Mouse (Mus musculus) liver, adult 2 months (tissue): ENCODE data around the gene Fbxw7.

Source experiments
- CTCF ChIP-seq: fragments of 200-500 bp; IDR thresholded peaks from 2 replicates; pipeline ENCODE4 v1.5.1; 2011; ENCODE audit warnings: low read depth, low read length, control low read depth
- POLR2A ChIP-seq: fragments of 200-500 bp; IDR thresholded peaks from 2 replicates; pipeline ENCODE4 v1.6.1; 2011; ENCODE audit warnings: low read length, control low read depth; ENCODE audit not compliant: insufficient read depth; ENCODE audit errors: extremely low read depth

- TF ChIP-seq CTCF (no peak), POLR2A (no peak)
Measured at GRCm38 (mm10) chr3:84971561-84971960, 156.5 kb downstream of the Fbxw7 start.
